Mouse (Mus musculus): Measurements from ENCODE around the gene Poc1b.

GRCm38 (mm10) chr10:99172906-99173507, 66.2 kb downstream of the Poc1b start:
- TF ChIP-seq POLR2A (IDR thresholded peaks at IDR 0.05; ENCODE audit: borderline replicate concordance, extremely low read depth, insufficient read depth, insufficient read length, poor library complexity, severe bottlenecking) (no peak), CTCF (IDR thresholded peaks at IDR 0.05; ENCODE audit: borderline replicate concordance, extremely low read depth, insufficient read depth, insufficient read length) (no peak)

Measured in brain, embryonic 14.5 days (tissue).